Mouse (Mus musculus) heart, postnatal 36 days (tissue): Measurements from ENCODE around the gene Rgsl1. TPM values are rescaled to one million over a fixed set of nuclear protein-coding genes. Genes with fewer than 3 reads are reported as not detected.
"Not testable (repeated sequence)": the region's sequence is repeated elsewhere in the genome, so short reads cannot be mapped to it uniquely, and the experiment has no call there.

ENCODE experiments used
- DNase-seq, 2 experiments: peaks; one replicate each; pipeline ENCODE4 v3.0.0; 2021 to 2022
- intact Hi-C: fragments of 180-260 bp; cut with DNase I; formaldehyde crosslinking; loops from one replicate; pipeline ENCODE4 v1.15.1; 2025
- total RNA-seq, 2 experiments: library from RNA; stranded (reverse); gene quantifications; 2 replicates each; pipeline ENCODE4 v1.2.3; 2021

Rgsl1 gene
- not detected for total RNA-seq

DNA sequence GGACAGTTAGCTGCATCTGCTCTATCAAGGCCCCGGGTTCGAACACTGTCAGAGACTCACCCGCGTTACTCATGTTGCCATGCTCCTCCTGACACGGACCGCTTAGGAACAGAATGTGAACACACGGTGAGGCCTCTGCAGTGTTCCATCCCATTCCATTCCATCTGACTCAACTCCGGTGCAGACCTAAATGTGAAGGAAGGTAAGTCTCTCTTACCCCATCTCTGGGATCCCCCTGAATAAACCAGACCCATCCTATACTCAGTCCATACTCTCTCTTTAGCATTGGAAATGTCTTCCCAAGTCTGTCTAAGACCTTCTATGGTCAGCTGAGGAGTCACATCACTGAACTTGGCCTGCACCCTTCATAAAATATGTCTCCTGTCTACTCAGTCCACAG, at the start of gene Rgsl1:
Rgsl1 (minus strand) TSS at position 101 of the 400 bp plus-strand sequence.
- no peak for DNase-seq

DNA sequence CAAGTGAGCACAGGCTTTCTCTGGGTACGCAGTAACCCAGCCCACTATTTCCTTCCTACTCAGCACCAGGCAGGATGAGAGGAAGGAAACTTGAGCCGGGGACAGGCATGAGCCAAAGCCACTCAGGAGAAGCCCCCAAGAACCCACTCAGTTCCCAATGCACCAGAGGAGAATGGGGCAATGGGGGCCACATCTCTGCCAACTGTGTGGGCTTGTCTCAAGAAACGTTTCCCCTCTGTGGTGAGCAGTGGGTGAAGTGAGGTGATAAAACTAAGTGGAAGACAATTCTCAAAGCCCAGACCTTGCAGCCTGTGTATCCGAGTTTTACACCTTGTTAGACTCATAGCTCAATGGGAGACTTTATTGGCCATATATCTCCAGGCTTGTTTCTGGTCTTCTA, 47.5 kb upstream of the Rgsl1 start, which contains the start of gene Teddm1a:
Teddm1a (plus strand) TSS at position 301 of the 400 bp plus-strand sequence.
- intact Hi-C loops, result no loop called here
- DNase-seq, result no peak

More for the DNA sequence above, at the start of gene Rgsl1:
- intact Hi-C loops, result no loop called here

DNA sequence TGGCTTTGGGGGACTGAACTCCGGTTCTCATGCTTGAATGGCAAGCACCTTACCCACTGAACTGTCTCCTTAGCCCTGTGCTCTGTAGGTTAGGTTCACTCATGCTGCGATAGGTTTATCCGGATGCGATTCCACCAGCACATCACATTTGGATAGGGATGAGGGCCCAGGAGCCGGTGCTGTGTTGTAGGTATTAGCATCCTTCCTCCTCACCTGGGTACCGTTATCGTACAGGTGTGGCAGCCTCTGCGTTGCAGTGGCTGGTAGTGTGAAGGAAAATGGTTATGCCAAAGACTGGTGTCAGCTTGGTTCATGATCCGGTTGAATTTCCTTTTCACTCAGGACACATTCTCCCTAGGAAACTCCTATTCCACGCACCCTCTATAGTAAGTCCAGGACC, 46.2 kb upstream of the Rgsl1 start:
- DNase-seq, result no peak
- intact Hi-C loops, result no loop called here

DNA sequence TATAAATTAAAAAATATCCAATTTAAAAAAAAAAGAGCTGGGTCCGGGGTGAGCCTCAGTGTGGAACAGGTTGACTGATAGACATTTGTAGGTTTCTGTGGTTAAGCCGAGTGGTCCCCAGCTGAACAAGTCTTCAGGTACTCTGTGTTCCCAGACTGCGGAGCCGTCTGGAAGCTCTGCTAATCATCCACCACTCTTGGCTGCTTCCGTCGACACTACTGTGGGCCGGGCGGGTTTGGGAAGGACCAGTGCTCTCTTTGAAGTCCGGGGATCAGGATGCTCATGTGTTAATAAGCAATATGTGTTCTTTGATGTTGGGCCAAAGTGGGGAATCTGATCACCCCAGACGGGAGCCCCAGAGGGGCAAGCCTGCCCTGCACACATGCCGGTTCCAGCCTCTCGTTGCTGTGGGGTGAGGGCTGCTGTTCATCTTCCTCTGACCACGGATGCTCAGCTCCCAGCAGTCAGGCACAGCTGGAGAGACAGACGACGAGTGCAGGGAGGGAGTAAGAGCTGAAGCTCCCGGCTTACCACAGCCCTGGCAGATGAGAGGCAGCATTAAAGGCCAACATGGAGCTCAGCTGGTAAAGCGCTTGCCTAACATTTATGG, 42.2 kb upstream of the Rgsl1 start:
- no peak for DNase-seq
- intact Hi-C loops, result no loop called here

DNA sequence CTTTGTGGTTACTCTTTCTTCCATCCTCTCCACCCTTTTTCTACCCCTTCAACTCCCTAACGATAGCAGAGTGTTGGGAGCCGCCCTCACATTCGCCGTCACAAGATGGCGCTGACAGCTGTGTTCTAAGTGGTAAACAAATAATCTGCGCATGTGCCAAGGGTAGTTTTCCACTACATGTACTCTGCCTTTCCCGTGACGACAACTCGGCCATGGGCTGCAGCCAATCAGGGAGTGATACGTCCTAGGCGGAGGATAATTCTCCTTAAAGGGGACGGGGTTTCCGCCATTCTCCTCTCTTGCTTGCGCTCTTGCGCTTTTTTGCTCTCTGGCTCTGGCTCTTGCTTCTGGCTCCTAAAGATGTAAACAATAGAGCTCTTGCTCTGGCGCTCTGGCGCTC, 36.4 kb upstream of the Rgsl1 start:
- intact Hi-C loops, result not testable (repeated sequence)

DNA sequence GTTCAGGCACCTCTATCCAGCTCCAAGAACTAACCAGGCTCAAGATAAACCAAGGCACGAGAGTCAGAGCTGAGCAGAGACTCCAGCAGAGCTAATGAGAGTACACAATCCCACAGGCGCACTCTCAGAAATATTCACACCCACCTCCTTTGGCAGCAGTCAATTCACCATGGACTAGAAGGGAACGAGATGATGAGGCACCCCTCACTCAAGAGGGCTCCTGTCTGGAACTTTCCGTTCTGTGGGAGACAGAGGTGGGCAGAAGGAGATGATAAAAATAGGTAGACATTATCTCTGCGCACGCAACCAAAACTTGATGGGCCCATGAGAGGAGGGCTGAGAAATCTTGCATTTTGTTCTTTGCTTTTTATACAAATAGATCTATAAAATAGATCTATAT, 30.1 kb upstream of the Rgsl1 start, which contains the start of gene Teddm1b:
Teddm1b (plus strand) TSS at position 301 of the 400 bp plus-strand sequence.
- intact Hi-C loops, result no loop called here
- no peak for DNase-seq

More for the DNA sequence above, 36.4 kb upstream of the Rgsl1 start:
- not testable (repeated sequence) for DNase-seq

DNA sequence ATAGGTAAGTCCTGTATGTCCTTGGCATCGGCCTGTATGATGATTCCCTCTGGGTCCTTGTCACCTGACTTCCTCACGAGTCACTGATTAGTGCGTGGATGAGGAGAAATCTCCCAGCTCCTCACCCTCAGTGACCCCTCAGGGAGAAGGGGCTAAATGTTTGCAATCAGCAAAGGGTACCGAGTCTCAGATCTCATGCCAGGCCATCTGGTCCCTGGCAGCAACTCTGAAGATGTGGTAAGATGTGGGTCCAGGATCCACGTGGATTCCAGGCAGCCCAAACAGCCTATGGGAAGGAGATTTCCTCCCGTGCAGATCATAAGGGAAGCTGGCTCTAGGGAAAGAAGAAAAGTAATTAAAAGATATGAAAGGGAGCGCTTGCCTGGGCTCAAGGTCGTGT, 12.0 kb upstream of the Rgsl1 start:
- DNase-seq, result no peak
- intact Hi-C loops, result no loop called here

DNA sequence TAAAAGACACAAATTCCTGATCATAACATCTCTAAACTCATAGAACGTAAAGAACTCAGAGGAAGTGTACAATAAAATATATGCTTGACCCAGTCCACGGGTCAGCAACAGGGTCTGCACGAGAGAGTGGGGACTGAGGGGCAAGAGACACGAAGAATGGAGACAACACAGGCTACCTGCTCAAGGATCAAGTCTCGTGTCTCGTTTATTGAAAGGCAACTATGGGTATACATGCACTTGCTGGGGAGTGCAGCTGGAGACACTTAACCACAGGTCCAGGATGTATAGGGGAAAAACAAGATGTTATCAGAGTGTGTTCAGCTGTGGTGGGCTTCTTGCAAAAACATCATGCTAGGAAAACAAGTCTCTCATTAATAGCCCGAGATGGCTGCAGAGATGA, 8.8 kb upstream of the Rgsl1 start:
- DNase-seq, intact Hi-C loops: not testable (repeated sequence)

DNA sequence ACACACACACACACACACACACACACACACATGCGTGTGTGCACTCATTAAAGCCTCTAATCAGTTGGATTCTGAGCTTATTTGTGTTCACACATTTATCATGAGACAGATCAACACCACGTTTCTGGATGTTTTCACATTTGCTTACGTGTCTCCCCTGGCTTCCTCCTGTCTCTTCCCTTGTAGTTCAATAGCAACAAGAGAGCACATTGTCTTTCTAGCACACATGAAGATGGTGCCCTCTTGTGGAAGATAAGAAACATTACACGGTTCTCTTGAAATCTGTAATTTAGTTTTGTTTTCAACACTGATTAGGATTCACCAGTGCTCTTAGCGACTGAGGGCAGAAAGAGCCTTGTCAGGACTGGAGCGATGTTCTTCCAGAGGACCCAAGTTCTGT, 2.9 kb upstream of the Rgsl1 start:
- peak in 1 of 2 experiments; percentile 5 for DNase-seq
- intact Hi-C loops, result no loop called here

DNA sequence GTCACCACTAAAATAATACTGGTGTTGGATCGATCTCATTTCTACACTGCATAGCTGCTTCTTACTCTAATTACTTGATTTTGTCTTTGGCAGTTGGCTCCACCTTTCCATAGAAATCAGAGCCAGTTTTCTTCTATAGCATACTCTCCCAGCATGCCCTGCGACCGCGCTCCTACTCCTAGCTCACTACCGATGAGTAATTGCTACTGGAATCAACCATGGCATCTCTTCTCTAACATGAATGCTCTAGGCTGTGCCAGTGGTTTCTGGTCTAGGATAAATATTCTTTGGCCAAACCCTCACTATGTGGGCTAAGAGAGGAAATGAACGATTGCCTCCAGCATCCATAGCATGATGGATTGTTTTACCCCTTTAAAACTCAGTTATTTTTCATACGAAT, 2.5 kb upstream of the Rgsl1 start:
- DNase-seq, result no peak
- intact Hi-C loops, result no loop called here

DNA sequence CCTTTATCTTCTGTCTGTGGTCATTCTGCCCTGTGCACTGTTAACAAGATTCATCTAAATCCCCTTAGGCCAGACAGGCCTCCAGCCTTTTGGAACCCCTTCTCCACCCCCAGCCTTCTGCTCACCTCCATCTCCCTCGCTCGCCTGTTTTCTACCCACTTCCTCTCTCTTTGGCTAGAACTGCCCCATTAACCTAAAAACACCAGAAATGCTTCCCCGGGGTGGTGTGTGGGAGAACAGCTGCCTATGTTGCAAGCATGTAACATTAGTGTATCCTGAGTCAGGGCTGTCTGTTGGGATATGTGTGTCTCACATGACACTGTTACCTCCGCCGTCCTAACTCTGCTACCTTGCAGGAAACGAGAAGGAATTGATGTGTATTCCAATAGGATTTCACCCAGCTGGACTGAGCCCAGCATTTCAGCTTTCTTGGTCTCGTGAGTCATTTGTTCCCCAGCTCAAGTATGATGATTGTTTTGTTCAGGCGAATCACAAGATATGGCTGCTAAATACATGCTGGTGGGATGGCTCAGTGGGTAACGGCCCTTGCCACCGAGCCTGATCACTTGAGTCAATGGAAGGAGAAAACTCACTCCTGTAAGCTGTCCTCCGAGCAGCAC, 1.7 kb downstream of the Rgsl1 start:
- intact Hi-C loops, result no loop called here

DNA sequence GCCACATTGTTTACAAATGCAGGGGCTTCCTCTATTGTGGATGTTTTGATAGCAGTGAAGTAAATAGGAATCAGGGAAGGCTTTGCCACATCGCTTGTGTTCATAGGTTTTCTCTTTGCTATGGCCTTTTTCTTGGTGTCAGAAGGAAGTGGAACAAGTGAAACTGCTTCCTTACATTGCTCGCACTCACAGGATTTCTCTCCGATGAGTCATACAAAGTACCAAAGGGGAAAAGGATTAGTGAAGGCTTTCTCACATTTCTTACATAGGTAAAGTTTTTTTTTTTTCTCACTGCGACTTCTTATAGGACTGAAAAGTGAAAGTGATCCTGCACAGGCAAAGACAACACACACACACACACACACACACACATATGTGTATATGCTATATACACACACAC, 7.9 kb downstream of the Rgsl1 start:
- intact Hi-C loops, result no loop called here

More for the DNA sequence above, 1.7 kb downstream of the Rgsl1 start:
- DNase-seq, result no peak

DNA sequence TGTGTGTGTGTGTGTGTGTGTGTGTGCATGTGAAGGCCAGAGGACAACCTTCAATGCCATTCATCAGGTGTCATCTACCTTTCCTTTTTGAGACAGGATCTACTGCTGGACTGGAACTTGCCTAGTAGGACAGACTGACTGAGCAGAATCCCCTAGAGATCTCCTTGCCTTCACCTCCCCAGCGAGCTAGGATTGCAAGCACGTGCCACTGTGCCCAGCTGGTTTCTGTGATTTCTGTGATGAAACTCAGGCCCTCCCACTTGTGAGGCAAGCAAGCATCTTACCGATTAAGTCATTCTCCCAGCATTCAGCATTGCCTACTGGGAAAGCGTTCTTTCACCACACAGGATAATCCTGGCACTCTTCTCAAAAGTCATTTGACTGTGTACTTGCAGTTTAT, 13.2 kb downstream of the Rgsl1 start:
- no peak for DNase-seq
- intact Hi-C loops, result no loop called here

More for the DNA sequence above, 7.9 kb downstream of the Rgsl1 start:
- no peak for DNase-seq

DNA sequence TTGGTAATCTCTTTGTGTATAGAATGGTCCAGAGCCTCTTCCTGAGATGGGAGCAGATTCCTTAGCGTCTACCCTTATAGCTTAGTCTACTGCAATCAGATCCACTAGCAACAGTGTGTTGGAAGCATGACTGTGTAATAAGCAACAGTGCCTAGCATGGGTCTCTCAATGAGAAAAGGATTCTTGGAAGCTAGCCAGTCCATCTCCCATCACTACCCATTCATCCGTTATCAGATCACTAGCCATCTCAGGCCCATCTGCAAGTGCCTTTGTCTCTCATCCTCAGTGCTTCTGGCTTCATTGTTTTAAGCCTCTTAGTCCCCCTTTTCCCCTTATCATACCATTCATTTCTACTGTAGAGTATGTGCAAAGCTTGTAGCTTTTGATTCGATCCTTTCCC, 23.7 kb downstream of the Rgsl1 start:
- DNase-seq, result no peak
- intact Hi-C loops, result no loop called here

DNA sequence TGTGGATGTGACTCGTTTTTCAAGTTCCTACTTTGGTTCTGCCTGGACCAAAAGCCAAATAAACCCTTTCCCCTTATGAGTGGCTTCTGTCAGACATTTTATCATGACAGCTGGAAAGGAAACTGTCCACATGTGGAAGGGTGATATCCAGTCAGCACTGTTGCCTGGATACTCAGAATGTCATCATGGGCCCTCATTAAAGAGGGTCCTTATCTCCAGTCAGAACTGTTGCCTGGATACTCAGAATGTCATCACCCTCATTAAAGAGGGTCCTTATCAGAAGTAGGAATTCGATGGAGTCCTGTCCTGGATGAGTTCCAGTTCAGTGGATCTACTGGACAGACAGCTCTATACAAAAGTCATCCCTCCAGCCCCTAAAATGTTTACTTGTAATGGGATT, 29.7 kb downstream of the Rgsl1 start:
- intact Hi-C loops, result no loop called here
- no peak for DNase-seq

DNA sequence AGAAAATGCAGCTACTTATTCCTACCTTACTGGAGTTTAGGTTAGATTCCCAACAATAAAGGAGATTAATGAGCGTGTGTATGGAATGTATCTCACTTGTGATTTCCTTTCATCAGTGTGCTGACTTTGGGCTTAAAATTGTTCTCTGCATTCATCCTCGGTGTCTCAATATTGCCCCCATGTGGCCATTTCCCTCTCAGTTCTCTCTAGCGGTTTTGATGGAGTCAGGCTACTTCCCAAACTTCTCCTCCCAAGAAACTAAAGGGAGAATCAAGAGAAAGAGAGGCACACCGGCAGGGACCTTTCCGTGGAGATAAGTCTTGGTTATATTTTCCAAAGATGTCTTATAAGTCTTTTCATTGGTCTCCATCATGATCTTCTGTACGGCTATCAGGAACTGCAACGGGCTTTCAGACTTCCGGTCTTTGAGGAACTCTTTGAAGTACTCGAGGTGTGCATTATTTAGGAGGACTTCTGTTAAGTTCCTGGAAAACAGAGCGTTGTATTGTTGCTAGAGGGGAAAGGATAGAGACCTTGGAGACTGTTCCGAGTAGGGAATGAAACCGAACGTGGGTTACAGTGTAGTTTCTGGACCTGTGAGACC, 36.5 kb downstream of the Rgsl1 start:
- intact Hi-C loops, result loop anchor here (2.0 to 5.0 kb wide), 3 partner anchors 55 to 375 kb away; no protein-coding TSS in a partner anchor
- peak; percentile 59 to 66 for DNase-seq

DNA sequence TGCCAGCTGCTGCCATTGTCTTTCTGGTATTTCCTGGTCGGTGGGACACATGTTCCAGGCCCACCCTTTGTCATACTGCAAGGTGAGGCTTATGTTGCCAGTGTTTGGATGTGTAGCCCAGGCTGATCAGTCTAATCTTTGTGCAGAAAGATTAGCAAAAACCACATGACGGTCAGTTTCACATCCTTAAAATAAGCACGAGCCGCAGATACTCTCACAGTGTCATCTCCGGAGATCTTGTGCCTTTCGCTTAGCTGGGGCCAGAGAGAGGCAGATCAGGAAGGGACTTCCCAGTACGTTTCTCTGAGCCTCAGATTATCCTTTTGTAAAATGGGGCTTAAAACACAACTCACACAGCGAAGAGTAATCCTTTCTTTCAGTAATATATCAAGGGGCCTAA, 40.4 kb downstream of the Rgsl1 start:
- intact Hi-C loops, result no loop called here
- peak; percentile 8 to 26 for DNase-seq

DNA sequence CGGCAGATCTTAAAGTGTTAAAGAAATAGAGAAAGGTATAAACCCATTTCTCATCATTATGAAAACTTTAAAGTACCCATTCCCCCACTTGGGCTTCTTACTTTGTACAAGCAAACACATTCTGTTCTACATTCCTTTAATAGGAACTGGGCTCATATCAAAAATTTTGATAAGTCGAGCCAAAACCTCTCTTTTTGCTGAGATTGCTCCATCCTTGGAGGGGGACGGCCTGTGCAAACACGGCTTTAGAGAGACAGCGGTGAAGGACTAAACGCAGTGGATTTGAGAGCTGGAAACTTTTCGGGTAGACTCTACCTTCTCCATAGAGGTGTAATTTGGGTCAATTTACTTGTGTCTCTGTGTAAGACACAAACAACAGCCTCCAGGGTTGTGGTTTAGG, 41.3 kb downstream of the Rgsl1 start:
- no peak for DNase-seq
- intact Hi-C loops, result no loop called here

DNA sequence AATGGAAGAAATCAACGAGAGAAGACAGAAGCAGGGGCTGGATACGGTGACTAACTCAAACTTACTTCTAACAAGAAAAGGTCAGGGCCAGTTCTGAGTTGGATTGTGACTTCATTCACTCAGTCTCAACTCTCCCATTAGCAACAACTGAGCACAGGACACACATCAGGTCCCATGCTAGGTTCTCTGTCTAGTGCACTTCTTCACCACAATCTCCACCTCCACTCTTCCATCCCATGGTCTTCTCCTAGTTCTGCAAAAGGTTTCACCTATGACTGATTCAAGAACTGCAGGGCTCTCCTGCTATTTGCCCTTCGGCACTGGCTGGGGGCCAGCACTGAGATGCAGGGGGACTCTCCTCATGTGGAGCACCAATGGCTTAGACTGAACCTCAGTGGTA, 49.7 kb downstream of the Rgsl1 start:
- intact Hi-C loops, result no loop called here
- no peak for DNase-seq

DNA sequence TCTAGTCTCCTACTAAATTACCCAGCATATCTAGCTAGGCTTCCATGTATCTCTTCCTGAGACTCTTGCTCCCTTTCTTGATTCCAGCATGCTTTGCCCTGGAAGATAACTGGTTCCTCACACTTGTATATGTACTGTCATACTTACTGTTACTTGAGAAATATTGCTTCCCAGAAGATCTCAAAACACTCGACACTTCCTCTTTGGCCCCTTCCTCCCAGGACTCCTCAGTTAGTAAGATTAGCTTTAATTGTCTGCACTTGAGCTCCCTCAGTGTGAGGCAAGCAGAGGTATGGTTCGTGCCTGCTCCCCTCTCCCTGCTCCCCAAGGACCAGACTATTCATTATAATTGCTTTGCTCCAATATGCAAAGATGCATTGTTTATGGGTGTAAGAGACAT, 53.2 kb downstream of the Rgsl1 start:
- DNase-seq, result no peak
- intact Hi-C loops, result no loop called here

DNA sequence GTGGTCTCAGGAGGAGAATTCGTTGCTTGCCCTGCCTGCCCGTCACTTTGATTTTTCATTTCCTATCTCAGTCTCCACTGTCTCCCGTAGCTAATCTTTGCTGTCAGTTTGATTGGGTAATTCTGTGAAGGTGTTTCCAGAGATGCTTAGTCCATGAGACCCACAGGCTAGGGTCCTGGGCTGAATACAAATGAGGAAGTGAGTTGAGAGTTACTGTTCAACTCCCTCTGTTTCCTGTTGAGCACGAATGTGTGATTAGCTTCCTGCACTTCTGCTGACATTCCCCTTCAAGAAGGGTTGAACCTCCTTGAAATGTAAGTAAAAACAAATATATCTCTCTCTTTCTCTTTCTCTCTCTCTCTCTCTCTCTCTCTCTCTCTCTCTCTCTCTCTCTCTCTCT, 58.3 kb downstream of the Rgsl1 start:
- intact Hi-C loops, result no loop called here

DNA sequence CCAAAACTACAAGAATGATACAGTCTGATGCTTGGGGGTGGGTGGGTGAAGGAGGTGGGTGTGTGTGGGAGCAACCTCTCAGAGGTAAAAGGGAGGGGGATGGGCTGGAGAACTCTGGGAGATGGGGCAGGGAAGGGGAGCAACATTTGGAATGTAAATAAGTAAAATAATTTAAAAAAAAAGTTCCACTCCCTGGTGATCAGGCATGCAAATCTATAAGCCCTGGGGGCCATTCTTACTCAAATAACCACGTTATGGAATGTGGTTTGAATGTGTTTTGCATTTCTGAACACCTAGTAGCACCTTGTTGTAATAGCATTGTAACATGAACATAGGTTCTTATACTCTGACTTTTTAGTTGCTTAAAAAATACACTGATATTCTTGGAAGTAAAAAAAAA, 60.6 kb downstream of the Rgsl1 start:
- intact Hi-C loops, result no loop called here
- no peak for DNase-seq

More for the DNA sequence above, 58.3 kb downstream of the Rgsl1 start:
- no peak for DNase-seq
